Mouse (Mus musculus) liver, embryonic 16.5 days (tissue): ENCODE results near the gene Lgals8. TPM values are rescaled to one million over a fixed set of nuclear protein-coding genes. Genes with fewer than 3 reads are reported as not detected.

Experiments
- ATAC-seq: fragments of 200-750 bp; cut with Nextera tagmentation; 2 replicates; pipeline ENCODE4 v1.8.0; 2017; ENCODE audit warnings: low read depth, mild to moderate bottlenecking, moderate number of reproducible peaks, moderate library complexity
- H3K27ac ChIP-seq: fragments of 300-500 bp; sonication (generic); 2 replicates; pipeline ENCODE4 v1.5.1; 2014; ENCODE audit warnings: mild to moderate bottlenecking, low read length
- H3K27me3 ChIP-seq: fragments of 300-500 bp; sonication (generic); 2 replicates; pipeline ENCODE4 v1.6.1; 2014; ENCODE audit warnings: low read depth, low read length, mixed read lengths; ENCODE audit not compliant: control insufficient read depth, insufficient read depth
- H3K36me3 ChIP-seq: fragments of 300-500 bp; sonication (generic); 2 replicates; pipeline ENCODE4 v1.6.1; 2014; ENCODE audit warnings: mild to moderate bottlenecking; ENCODE audit not compliant: control insufficient read depth, insufficient read depth
- H3K4me1 ChIP-seq: fragments of 300-500 bp; sonication (generic); 2 replicates; pipeline ENCODE4 v1.6.1; 2014; ENCODE audit warnings: low read depth, low read length, mixed read lengths; ENCODE audit not compliant: control insufficient read depth
- H3K4me2 ChIP-seq: fragments of 300-500 bp; sonication (generic); 2 replicates; pipeline ENCODE4 v1.6.1; 2014; ENCODE audit warnings: low read depth, low read length, mixed read lengths
- H3K4me3 ChIP-seq: fragments of 300-500 bp; sonication (generic); 2 replicates; pipeline ENCODE4 v1.5.1; 2014; ENCODE audit warnings: low read depth, mild to moderate bottlenecking, low read length
- H3K9ac ChIP-seq: fragments of 300-500 bp; sonication (generic); 2 replicates; pipeline ENCODE4 v1.6.1; 2014; ENCODE audit warnings: low read depth, low read length
- H3K9me3 ChIP-seq: fragments of 300-500 bp; sonication (generic); replicated peaks from 2 replicates; pipeline ENCODE4 v1.6.1; 2016; ENCODE audit warnings: low read length; ENCODE audit not compliant: control insufficient read depth
- WGBS: fragments of 180-500 bp; shearing (Covaris S2); extraction: QIAGEN DNeasy Blood & Tissue Kit; methylation state at CpG from one replicate; pipeline ENCODE4 v1.1.7; 2014; ENCODE audit not compliant: insufficient replicate concordance; 5-methylcytosine and 5-hydroxymethylcytosine counted together
- polyA plus RNA-seq: library from polyadenylated mRNA; unstranded; fragments of >200 nt; fragmentation: Nextera tagmentation; extraction: Ambion mirVana; gene quantifications from 2 replicates; pipeline ENCODE4 v1.2.1, GENCODE M21; 2015

Lgals8 gene
- polyA plus RNA-seq: 14.9 and 15.7 TPM in 2 replicates

DNA sequence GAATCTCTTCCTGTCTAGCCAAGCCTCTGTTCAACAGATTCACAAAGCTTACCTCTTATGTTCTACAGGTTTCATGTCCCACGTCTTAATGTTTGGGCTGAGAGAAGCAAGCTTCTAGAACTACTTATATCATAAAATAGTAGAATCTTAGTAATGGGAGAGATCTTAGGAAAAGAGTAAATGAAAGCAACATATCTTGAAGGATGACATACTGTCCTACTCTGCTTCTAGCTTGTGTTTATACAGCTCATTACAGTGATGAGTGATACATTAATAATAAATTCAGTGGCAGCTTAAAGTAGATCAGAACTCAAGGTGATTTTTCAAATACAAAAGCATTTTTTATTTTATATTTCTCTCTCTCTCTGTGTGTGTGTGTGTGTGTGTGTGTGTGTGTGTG lies at the start of gene Lgals8:
Lgals8 (minus strand) TSS at position 101 of the 400 bp plus-strand sequence.
- H3K4me1 ChIP-seq: peaks cover 6% of the 10 kb centered on the region
- no peaks in the 10 kb centered on the region for H3K27me3 ChIP-seq
- H3K9ac ChIP-seq: no peak within 1 kb of the TSS
- H3K4me2 ChIP-seq: no peak within 1 kb of the TSS
- no peak for ATAC-seq
- 70% methylated on average over 1 of the region's 1 CpGs for WGBS
- H3K4me3 ChIP-seq: no peak within 1 kb of the TSS
- H3K36me3 ChIP-seq: no peaks in the 10 kb centered on the region
- no peak within 1 kb of the TSS for H3K27ac ChIP-seq
- H3K9me3 ChIP-seq: no peaks in the 10 kb centered on the region

DNA sequence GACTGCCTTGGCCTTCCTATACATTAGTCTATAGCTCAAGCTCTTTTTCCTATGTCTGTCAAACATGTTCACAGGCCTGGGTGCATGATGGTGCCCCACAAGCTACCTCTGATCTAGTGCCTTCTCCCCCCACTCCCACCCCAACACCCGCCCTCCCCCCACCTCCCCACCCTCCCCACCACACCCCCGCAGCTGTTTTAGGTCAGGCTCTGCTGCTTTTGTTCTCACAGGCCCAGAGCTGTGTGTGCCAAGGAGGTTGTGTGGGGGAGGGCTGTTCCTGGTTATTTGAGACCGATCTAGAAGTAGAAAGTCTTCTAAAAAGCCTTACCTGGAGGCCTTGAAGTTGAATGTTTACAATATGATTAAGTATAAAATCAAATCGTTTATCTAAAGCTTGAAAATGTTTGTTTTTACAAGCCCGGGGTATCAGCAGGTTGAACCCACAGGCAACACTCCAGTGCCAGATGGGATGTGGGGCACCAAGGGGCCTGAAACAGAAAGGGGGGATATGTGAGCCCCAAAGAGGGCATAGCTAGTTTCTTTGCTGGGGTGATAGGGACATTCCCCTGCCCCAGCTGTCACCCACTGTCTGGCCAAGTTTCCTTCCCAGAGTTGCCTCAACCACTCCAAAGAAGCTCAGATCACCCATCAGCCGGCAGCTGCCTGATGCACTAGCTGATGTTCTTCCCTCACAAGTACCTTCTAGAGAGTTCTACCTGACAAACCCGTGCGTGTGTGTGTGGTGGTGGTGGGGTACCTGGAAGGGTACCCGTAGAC lies 46.6 kb upstream of the Lgals8 start:
- Histone ChIP-seq H3K4me2 (no peak overlapping the region), H3K27me3 (no peaks in the 10 kb centered on the region), H3K27ac (no peak overlapping the region), H3K36me3 (no peaks in the 10 kb centered on the region), H3K4me3 (no peak overlapping the region), H3K9ac (no peak overlapping the region), H3K9me3 (no peaks in the 10 kb centered on the region), H3K4me1 (no peaks in the 10 kb centered on the region)
- WGBS: 59% methylated on average over 9 of the region's 9 CpGs
- ATAC-seq: no peak

DNA sequence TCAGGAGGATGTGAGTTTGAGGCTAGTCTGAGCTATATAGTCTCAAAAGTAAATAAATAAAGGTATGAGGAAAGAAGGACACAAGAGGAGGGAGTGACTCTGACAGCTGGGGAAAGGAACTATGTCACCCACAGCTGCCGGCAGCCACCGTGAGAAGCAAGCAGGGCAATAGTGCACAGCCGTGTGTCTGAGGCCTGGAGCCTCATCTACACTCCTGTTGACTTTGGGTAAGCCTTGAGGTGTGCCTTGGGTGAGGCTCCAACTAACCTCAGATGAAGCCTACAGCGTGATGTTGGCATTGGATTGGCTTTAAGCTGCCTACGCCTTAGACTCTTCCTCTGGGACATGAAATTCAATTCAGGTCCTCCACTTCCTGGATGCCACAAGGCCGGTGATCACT lies 45.3 kb upstream of the Lgals8 start:
- Histone ChIP-seq H3K9ac (no peak overlapping the region), H3K4me3 (no peak overlapping the region), H3K4me2 (no peak overlapping the region), H3K27me3 (no peaks in the 10 kb centered on the region), H3K9me3 (no peaks in the 10 kb centered on the region), H3K36me3 (no peaks in the 10 kb centered on the region), H3K27ac (no peak overlapping the region), H3K4me1 (peaks cover 5% of the 10 kb centered on the region; the same call in 1 of the 2 replicates)
- WGBS: 66% methylated on average over 6 of the region's 6 CpGs
- no peak for ATAC-seq

DNA sequence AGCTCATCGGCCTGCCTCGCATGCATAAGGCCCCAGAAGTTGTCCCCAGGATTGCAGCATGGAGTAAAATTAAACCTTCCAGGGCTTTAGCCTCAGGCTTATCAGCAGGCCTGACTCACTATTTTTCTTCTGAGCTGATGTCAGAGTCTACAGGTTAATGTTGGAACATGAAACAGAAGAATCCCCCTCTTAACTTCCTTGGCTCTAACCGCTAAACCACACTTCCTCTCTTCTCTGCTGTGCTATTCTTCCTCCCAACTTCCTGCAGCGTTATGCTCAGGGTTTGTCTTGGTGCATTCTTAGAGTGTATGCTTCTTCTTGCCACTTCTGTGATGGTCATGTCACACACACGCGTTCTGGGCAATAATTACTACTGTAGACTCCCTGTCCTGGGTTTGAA lies 42.7 kb upstream of the Lgals8 start:
- Histone ChIP-seq H3K27ac (no peak overlapping the region), H3K4me1 (peaks cover 9% of the 10 kb centered on the region), H3K27me3 (no peaks in the 10 kb centered on the region), H3K9ac (no peak overlapping the region), H3K4me3 (no peak overlapping the region), H3K4me2 (no peak overlapping the region), H3K36me3 (no peaks in the 10 kb centered on the region), H3K9me3 (no peaks in the 10 kb centered on the region)
- ATAC-seq: no peak
- WGBS: 41% methylated on average over 6 of the region's 6 CpGs

DNA sequence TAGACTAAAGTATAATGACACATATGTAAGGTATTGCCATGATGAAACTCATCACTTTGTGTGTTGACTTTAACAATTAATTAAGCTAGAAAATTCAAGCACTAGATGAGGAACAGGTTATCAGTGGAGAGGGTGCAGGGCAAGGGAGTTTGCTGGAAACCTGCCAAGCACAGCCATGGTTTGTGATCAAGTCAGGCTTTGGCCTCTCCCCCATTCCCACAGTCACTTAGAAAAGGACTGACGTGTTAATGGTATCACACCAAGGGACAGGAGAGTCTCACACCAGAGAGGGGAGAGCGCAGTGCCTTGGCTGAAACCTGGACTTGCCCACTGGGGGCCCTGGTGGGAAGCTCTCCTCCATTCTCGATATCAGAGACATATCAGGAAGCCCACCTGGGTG lies 40.6 kb upstream of the Lgals8 start:
- H3K27me3 ChIP-seq: no peaks in the 10 kb centered on the region
- H3K9me3 ChIP-seq: no peaks in the 10 kb centered on the region
- 40% methylated on average over 3 of the region's 3 CpGs for WGBS
- no peaks in the 10 kb centered on the region for H3K36me3 ChIP-seq
- no peak overlapping the region for H3K4me2 ChIP-seq
- peak; percentile 20 for ATAC-seq
- H3K9ac ChIP-seq: no peak overlapping the region
- H3K4me3 ChIP-seq: no peak overlapping the region
- peaks cover 9% of the 10 kb centered on the region for H3K4me1 ChIP-seq
- H3K27ac ChIP-seq: no peak overlapping the region

DNA sequence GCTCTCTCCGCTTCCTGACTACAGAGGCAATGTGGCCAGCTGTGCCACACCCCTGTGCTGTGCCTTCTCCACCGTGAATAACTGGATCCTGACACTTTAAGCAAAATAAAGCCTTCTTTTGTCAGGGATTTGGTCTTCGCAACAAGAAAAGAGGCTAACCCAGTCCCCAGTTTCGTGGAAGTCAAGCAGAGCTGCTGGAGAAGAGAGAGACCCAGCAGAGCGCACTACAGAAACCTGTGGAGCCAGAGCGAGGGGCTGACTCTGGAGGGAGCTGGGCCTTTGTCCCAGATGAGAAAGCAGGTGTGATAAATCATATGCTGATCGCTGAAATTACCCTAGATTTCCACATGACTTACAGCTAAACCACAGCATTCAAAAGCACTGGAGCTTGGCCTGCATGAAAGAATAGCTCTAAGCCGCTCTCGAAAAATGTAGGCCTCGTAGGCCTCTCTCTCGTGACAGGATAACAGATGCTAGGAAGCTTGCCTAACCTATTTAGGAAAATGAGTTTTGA lies 38.6 kb upstream of the Lgals8 start:
- H3K9me3 ChIP-seq: no peaks in the 10 kb centered on the region
- H3K27ac ChIP-seq: no peak overlapping the region
- no peaks in the 10 kb centered on the region for H3K27me3 ChIP-seq
- H3K4me3 ChIP-seq: no peak overlapping the region
- H3K9ac ChIP-seq: no peak overlapping the region
- 63% methylated on average over 11 of the region's 11 CpGs for WGBS
- H3K4me1 ChIP-seq: peaks cover 9% of the 10 kb centered on the region
- no peak overlapping the region for H3K4me2 ChIP-seq
- no peaks in the 10 kb centered on the region for H3K36me3 ChIP-seq
- peak; percentile 28; the same call in 1 of the 2 replicates for ATAC-seq

DNA sequence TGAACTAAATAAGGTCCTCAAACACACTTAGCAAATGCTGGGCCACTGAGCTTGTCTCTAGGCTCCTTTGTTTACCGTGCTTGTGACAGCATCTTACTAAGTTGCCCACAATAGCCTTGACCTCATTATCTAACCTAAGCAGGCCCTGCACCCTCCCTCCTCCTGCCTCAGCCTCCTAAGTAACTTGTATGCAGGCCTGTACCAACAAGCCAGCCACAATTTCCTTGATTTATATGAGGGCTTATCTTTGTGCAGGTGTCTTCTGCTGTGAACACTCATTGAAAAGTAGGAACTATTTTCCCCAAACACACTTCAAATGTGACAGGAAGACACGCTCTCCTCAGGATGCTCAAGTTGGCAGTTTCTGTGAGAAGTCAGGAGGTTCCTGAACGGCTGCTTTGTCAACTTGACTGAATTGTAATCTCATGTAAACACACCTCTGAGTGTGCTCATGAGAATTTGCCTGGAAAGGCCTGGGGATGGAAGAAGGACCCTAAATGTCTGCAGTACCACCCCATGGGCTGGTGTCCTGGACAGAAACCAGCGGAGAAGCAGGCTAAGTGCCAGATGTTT lies 38.0 kb upstream of the Lgals8 start:
- Histone ChIP-seq H3K4me2 (no peak overlapping the region), H3K27ac (no peak overlapping the region), H3K9me3 (no peaks in the 10 kb centered on the region), H3K4me3 (no peak overlapping the region), H3K9ac (no peak overlapping the region), H3K4me1 (peaks cover 9% of the 10 kb centered on the region), H3K36me3 (no peaks in the 10 kb centered on the region), H3K27me3 (no peaks in the 10 kb centered on the region)
- ATAC-seq: peak; percentile 80
- 19% methylated on average over 4 of the region's 4 CpGs for WGBS

DNA sequence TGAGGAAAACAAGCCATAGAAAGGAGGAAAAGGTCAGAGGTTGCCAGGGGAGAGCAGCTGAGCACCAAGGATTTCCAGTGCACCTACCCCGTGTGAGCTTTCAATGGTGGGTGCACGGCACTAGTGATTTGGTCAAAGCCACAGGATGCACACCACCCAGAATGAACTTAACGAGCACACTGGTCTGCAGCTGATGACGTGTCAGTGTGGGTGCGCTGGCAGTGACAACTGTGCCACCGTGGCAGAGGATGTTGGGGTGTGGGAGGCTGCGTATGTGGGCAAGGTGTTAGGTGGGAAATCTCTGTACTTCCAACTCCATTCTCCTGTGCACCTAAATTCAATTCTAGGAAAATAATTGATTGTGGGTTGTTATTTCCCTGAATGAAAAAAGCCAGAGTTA lies 34.4 kb upstream of the Lgals8 start:
- no peaks in the 10 kb centered on the region for H3K27me3 ChIP-seq
- 72% methylated on average over 7 of the region's 7 CpGs for WGBS

DNA sequence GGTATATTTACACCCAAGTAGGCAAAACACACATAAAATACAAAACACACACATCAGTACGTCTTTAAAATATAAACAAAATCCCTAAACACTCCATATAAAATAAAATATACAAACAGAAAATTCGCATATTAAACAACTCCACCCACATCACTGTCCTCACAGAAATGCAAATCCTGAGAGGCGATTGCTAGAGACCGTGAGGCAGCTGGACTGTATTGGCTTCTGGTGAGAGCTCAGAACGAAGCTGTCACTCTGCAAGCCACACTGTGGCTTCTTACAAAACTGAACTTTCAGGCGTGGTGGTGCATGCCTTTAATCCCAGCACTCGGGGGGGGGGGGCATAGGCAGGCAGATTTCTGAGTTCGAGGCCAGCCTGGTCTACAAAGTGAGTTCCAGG lies 33.1 kb upstream of the Lgals8 start:
- no peak overlapping the region for H3K4me2 ChIP-seq
- no peak overlapping the region for H3K27ac ChIP-seq
- no peak overlapping the region for H3K9ac ChIP-seq
- no peaks in the 10 kb centered on the region for H3K27me3 ChIP-seq
- 50% methylated on average over 8 of the region's 8 CpGs for WGBS
- H3K4me1 ChIP-seq: peaks cover 2% of the 10 kb centered on the region
- no peaks in the 10 kb centered on the region for H3K36me3 ChIP-seq
- no peak overlapping the region for H3K4me3 ChIP-seq
- H3K9me3 ChIP-seq: no peaks in the 10 kb centered on the region
- no peak for ATAC-seq

More for the DNA sequence above, 34.4 kb upstream of the Lgals8 start:
- no peak overlapping the region for H3K4me2 ChIP-seq
- peaks cover 4% of the 10 kb centered on the region for H3K4me1 ChIP-seq
- H3K9me3 ChIP-seq: no peaks in the 10 kb centered on the region
- ATAC-seq: no peak
- H3K4me3 ChIP-seq: no peak overlapping the region
- no peaks in the 10 kb centered on the region for H3K36me3 ChIP-seq
- H3K9ac ChIP-seq: no peak overlapping the region
- H3K27ac ChIP-seq: no peak overlapping the region
